Mouse (Mus musculus) ES-E14 (cell line): ENCODE results near the gene Srp68.
A peak's percentile ranks its signal among the peaks of the same experiment; 100 is the strongest.

Experiments used
- CHD2 ChIP-seq: IDR thresholded peaks from 2 replicates; pipeline ENCODE4 v1.6.1; 2014; ENCODE audit warnings: mild to moderate bottlenecking, low read depth, low read length, inconsistent platforms
- HCFC1 ChIP-seq: IDR thresholded peaks from 2 replicates; pipeline ENCODE4 v1.6.1; 2012; ENCODE audit warnings: low read length, inconsistent platforms, borderline replicate concordance; ENCODE audit not compliant: insufficient read depth
- MAFK ChIP-seq: IDR thresholded peaks from 2 replicates; pipeline ENCODE4 v1.6.1; 2014; ENCODE audit warnings: mild to moderate bottlenecking, low read depth, low read length, inconsistent platforms; ENCODE audit not compliant: insufficient read depth
- ZC3H11A ChIP-seq: IDR thresholded peaks from 2 replicates; pipeline ENCODE4 v1.6.1; 2012; ENCODE audit warnings: low read depth, mild to moderate bottlenecking, inconsistent platforms, low read length, borderline replicate concordance
- ZNF384 ChIP-seq: IDR thresholded peaks from 2 replicates; pipeline ENCODE4 v1.6.1; 2012; ENCODE audit warnings: low read depth, low read length, inconsistent platforms

DNA sequence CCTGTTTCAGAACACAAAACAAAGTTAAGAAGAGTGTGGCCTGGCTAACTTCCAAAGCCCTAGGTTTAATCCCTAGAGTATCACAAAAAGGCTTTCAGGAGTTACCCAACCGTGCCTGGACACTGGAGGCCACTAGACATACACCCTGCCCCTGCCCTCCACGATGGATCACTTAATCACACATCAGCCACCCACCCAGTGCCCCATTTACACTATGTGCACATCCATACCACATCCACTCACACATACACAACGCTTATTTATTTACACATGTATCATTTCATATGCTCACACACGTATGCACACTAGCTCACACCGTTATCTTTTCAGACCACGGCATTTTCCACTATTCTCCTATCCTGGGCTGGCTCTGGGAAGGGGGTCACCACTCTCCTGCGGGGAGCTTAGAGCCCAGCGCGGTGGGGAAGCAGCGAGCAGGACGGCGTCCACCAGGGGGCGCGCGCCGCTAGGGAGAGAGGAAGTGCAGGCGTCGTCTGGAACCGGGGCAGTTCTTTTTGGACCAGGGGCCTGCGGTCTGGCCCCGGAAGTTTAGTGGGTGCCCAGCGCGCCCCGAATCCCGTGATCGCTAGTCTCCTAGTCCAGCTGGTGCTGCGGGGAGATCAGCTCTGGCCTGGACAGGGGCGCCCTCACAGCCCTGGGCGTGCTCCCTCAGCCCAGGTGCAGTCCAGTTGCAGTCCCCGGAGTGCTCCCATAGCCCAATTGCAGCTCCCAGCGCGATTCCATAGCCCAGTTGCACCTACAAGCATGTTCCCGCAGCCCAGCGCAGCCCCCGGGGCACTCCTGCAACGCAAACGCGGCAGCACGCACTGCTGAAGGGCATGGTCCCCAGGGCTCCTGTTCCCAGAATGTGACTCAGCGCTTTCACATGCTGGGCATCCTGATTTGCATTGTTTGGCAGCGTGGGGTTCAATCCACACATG is 45.0 kb upstream of the Srp68 start:
- TF ChIP-seq MAFK: 0 out of 2 replicates have a peak, but pooled peaks have one; percentile 51
- TF ChIP-seq CHD2: no peak
- TF ChIP-seq ZNF384: no peak
- peak; percentile 90 for TF ChIP-seq ZC3H11A
- TF ChIP-seq HCFC1: no peak
